Mouse (Mus musculus): ENCODE data around the gene Gypa. TPM values are rescaled to one million over a fixed set of nuclear protein-coding genes. Genes with fewer than 3 reads are reported as not detected.

The Gypa gene
- polyA plus RNA-seq, 1 experiment from 2014 or later, result 0.52 TPM

DNA sequence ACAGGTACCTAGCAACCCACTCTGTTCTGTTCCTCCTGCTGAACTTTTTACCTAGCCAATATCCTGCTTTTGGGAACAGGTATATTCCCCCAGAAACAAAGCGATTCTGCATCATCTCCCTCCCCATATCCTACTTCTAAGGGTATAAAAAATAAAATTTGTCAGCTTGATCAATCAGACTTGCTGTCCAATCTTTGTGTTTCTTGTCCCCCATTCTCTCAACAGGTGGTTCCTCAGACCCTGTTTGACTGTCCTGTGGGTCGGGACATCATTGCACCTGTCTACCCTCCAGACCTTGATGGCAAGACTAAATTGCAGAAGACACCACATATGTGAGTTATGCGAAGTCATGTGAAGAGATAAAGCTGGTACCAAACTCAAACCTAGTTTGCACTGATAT is 48.3 kb downstream of the Gypa start:
- no peak for DNase-seq (ENCODE audit: low spot score)

DNA sequence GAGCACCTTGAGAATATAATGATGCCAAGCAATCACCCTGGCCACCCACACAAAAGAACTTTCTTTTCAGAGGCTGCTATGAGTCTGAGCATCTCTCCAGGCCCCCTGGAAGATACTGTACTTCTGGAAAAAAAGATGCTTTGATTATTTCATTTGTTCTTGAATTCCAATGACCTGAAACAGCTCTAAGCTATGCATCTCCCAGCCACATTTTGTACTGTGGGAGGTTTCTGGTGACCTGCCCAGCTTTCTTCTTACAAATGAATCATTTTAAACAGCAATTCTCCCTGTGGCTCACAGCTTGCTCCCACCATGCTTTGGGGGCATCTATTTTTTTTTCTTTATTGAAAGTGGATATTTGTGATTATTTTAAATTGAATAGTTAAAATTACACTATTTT is 56.9 kb downstream of the Gypa start:
- no peak for DNase-seq (ENCODE audit: low spot score)

DNA sequence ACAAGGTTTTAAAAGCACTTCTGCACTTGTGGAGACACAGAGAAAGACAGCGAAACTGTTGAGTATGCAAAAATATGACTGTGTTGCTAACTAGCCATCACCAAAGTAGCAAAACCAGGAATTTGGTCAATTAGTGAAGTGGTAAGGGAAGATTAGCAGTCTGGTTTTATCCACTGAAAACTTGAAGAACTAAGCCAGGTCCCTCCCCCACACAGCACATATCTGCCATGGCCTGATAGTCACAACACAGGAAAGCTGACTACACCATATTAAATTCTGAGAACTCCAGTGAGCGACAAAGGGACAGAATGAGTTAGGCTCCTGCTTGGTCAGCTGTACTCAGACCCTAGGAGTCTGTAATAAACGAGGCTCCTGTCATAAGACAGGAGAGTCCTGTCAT is 57.7 kb downstream of the Gypa start:
- no peak for DNase-seq (ENCODE audit: low spot score)

DNA sequence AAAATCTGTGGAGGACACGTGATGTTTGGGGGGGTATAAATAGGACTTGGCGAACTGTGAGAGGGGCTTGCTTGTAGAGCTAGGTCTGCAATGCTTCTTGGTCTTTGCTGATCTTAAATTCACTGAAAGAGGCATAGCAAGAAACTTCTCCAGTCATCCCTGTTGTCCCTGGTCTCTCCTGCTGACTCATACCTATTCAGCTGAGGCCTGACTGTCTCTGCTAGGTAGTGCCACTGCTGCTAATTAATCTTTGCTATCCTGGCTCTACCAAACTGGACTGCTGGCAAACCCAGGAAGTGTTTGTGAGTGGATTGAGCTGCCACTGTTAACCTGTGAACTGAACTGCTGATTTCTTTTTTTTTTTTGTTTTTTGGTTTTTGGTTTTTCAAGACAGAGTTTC is 61.4 kb downstream of the Gypa start:
- DNase-seq (ENCODE audit: low spot score), result no peak

Other genes with a start within 250 kb of the Gypa start
- 0.01 TPM in 1 of 2 replicates, not detected in the other for gene Frem3, start 117.3 kb downstream of the Gypa start, polyA plus RNA-seq (2015; fragmentation: Nextera tagmentation; extraction: Ambion mirVana)
- 86.7 and 91.3 TPM in 2 replicates for gene Smarca5, start 245.7 kb downstream of the Gypa start, polyA plus RNA-seq (2015; fragmentation: Nextera tagmentation; extraction: Ambion mirVana)